Mouse (Mus musculus) lung, embryonic 16.5 days (tissue): ENCODE results near the gene Sipa1l2. TPM values are rescaled to one million over a fixed set of nuclear protein-coding genes. Genes with fewer than 3 reads are reported as not detected.

Experiments
- ATAC-seq: fragments of 200-750 bp; cut with Nextera tagmentation; 2 replicates; pipeline ENCODE4 v1.8.0; 2017; ENCODE audit warnings: low read depth, mild to moderate bottlenecking, moderate library complexity
- H3K27ac ChIP-seq: fragments of 300-500 bp; sonication (generic); 2 replicates; pipeline ENCODE4 v1.5.1; 2014; ENCODE audit warnings: mild to moderate bottlenecking, control low read depth, low read length
- H3K27me3 ChIP-seq: fragments of 300-500 bp; sonication (generic); 2 replicates; pipeline ENCODE4 v1.6.1; 2014; ENCODE audit warnings: low read depth, low read length, mixed read lengths; ENCODE audit not compliant: control insufficient read depth, insufficient read depth
- H3K36me3 ChIP-seq: fragments of 300-500 bp; sonication (generic); 2 replicates; pipeline ENCODE4 v1.6.1; 2014; ENCODE audit warnings: low read length; ENCODE audit not compliant: control insufficient read depth, insufficient read depth
- H3K4me1 ChIP-seq: fragments of 300-500 bp; sonication (generic); replicated peaks from 2 replicates; pipeline ENCODE4 v1.6.1; 2014; ENCODE audit warnings: low read length, mixed read lengths; ENCODE audit not compliant: control insufficient read depth, insufficient read depth
- H3K4me2 ChIP-seq: fragments of 300-500 bp; sonication (generic); 2 replicates; pipeline ENCODE4 v1.6.1; 2014; ENCODE audit warnings: low read depth, low read length, control low read depth
- H3K4me3 ChIP-seq: fragments of 300-500 bp; sonication (generic); 2 replicates; pipeline ENCODE4 v1.5.1; 2014; ENCODE audit warnings: mild to moderate bottlenecking, low read length, control low read depth
- H3K9ac ChIP-seq: fragments of 300-500 bp; sonication (generic); 2 replicates; pipeline ENCODE4 v1.6.1; 2014; ENCODE audit warnings: low read length, control low read depth
- H3K9me3 ChIP-seq: fragments of 300-500 bp; sonication (generic); 2 replicates; pipeline ENCODE4 v1.6.1; 2016; ENCODE audit warnings: low read length; ENCODE audit not compliant: control insufficient read depth
- WGBS: fragments of 180-500 bp; shearing (Covaris S2); extraction: QIAGEN DNeasy Blood & Tissue Kit; methylation state at CpG from one replicate; pipeline ENCODE4 v1.1.7; 2014; 5-methylcytosine and 5-hydroxymethylcytosine counted together
- polyA plus RNA-seq: library from polyadenylated mRNA; unstranded; fragments of >200 nt; fragmentation: Nextera tagmentation; extraction: Ambion mirVana; gene quantifications from 2 replicates; pipeline ENCODE4 v1.2.1, GENCODE M21; 2015

Gene Sipa1l2
- 13.3 and 14.2 TPM in 2 replicates for polyA plus RNA-seq

DNA sequence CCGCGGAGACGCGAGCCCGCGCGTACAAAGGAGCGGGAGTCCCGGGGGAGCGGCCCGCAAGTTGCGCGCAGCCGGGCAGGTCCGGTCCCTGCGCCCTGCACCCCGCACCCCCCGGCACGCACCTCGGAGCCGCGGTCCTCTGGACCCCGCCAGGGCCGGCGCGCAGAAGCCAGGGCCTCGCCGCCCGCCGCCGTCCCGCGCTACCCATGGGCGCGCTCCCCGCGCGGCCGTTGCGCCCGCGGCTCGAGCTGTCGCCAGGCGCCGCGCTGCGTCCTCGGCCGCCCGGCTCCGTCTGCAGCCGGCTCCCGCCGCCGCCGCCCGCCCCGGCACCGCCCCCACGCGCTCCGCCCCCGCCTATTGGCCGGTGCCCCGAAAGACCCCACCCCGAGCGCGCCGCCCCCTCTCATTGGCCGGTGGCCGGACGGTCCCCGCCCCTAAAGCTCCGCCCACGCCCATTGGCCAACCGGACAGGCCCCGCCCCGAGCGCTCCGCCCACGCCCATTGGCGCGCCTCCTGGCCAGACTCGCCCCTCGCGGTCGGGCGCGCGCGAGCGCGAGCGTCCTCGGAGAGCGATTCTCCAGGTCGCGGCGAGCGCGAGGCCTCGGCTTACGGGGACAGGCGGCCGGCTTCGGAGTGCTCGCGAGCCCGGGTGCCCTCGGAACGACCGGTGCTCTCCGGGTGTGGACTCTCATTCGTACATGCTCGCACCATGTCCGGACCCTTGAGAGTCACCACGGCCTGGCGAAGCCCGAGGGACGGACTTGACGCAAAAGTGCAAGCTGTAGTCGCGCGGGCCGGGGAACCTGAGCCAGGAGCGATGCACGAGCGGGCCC is at the start of gene Sipa1l2:
Gene Sipa1l2, minus strand, starts transcription at position 276 of the 833 bp plus-strand sequence.
- peak within 1 kb of the TSS; percentile 78 for H3K9ac ChIP-seq
- no peaks in the 10 kb centered on the region for H3K27me3 ChIP-seq
- ATAC-seq, result peak; percentile 94
- H3K36me3 ChIP-seq, result no peaks in the 10 kb centered on the region
- H3K27ac ChIP-seq, result peak within 1 kb of the TSS; percentile 70
- peaks cover 25% of the 10 kb centered on the region for H3K4me1 ChIP-seq
- H3K9me3 ChIP-seq, result peaks cover 3% of the 10 kb centered on the region; the same call in 1 of the 2 replicates
- peak within 1 kb of the TSS; percentile 76 for H3K4me2 ChIP-seq
- WGBS, result 0% methylated on average over 75 of the region's 129 CpGs
- H3K4me3 ChIP-seq, result peak within 1 kb of the TSS; percentile 83

DNA sequence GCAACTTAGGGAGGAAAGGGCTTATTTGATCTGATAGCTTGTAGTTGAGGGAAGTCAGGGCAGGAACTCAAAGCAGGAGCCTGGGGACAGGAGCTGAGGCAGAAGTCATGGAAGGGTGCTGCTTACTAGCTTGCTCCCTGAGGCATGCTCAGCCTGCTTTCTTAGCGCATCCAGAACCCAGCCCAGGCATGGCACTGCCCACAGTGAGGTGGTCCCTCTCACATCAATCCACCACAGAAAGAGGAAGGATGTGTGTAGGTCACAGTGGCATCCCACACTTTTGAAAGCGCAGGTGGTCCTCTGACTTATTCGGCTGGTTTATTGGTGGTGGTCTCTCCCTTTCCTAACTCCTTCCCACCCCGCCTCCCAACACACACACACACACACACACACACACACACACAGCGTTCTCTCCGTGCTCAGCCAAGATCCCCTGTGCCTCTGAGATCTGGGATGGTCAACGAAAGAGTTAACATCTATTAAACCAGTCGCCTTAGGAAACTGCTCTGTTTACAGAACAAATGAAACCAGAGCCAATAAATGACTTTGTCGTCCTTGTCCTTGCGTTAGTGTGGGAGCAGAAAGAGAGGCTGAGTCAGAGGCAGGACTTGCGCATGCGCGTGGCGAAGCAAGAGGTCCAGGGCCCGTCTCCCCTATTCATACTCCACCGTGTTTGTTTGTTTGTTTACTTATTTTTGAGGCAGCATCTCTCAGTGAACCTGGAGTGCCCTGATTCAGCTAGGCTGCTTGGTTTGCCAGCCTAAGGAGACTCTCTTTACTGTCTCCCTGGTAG is 49.1 kb upstream of the Sipa1l2 start:
- Histone ChIP-seq H3K27me3 (no peaks in the 10 kb centered on the region), H3K9ac (no peak overlapping the region), H3K4me1 (peaks cover 29% of the 10 kb centered on the region), H3K4me3 (no peak overlapping the region), H3K9me3 (no peaks in the 10 kb centered on the region), H3K4me2 (peak overlapping the region; percentile 17), H3K27ac (peak overlapping the region; percentile 7), H3K36me3 (no peaks in the 10 kb centered on the region)
- WGBS, result 37% methylated on average over 16 of the region's 16 CpGs
- peak; percentile 56 for ATAC-seq

DNA sequence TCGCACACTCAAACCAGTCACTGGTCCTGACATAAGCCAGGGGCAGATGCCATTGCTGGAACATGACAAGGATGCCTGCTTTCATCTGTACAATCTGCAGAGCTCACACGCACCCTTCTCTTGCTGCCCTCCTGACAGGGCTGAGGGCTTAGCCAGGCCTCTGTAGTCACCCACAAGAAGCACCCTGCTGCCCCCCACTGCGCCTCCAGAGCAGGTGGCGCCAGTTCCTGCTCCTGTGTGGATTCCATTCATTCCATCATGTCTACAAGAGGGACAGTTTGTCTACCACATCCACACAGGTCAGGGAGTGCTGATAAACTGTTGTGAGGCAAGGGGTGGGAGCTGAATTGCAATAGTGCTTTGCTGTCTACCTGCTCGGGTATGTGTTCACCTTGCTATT is 47.3 kb upstream of the Sipa1l2 start:
- no peaks in the 10 kb centered on the region for H3K36me3 ChIP-seq
- no peaks in the 10 kb centered on the region for H3K9me3 ChIP-seq
- H3K4me2 ChIP-seq, result no peak overlapping the region
- 0 out of 2 replicates have a peak overlapping the region, but pooled peaks have one; percentile 7 for H3K27ac ChIP-seq
- peak; percentile 24; the same call in 1 of the 2 replicates for ATAC-seq
- H3K4me3 ChIP-seq, result no peak overlapping the region
- WGBS, result 47% methylated on average over 5 of the region's 5 CpGs
- peaks cover 29% of the 10 kb centered on the region for H3K4me1 ChIP-seq
- H3K27me3 ChIP-seq, result no peaks in the 10 kb centered on the region
- H3K9ac ChIP-seq, result no peak overlapping the region

DNA sequence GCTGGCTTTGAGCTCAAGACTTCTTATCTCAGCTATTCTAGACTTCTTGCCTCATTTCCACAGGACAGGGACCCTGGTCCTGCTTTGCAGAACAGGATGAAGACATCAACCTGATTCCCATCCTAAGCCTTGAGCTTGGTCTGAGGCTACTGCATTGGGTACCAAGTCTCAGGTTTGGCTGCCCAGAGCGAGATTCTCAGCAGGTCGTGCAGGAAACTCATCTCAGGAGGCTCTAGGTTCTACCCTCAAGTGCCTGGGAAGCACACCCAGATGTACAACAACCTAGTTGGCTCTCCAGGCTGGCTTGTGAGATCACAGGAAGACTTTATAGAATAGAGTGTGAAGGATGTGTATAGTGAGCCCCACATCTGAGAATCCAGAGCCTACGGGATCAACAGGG is 46.4 kb upstream of the Sipa1l2 start:
- H3K27me3 ChIP-seq, result no peaks in the 10 kb centered on the region
- ATAC-seq, result no peak
- no peaks in the 10 kb centered on the region for H3K9me3 ChIP-seq
- 82% methylated on average over 3 of the region's 3 CpGs for WGBS
- H3K9ac ChIP-seq, result no peak overlapping the region
- no peak overlapping the region for H3K4me3 ChIP-seq
- no peak overlapping the region for H3K27ac ChIP-seq
- no peak overlapping the region for H3K4me2 ChIP-seq
- H3K4me1 ChIP-seq, result peaks cover 33% of the 10 kb centered on the region
- no peaks in the 10 kb centered on the region for H3K36me3 ChIP-seq

DNA sequence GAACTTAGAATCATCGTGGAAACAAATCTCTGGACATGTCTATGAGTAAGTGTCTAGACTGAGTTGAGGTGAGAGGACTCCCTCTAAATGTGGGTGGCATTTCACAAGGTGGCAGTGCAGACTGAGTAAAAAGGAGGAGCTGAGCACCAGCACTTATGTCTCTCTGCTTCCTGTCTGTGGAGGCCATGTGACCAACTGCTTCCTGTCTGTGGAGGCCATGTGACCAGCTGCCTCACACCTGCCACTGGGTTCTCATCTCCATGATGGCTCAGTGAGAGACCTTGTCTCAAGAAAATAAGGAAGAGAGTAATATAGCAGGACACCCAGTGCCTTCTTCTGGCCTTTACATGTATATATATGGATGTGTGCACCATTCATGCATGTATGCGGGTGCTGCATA is 43.9 kb upstream of the Sipa1l2 start:
- no peaks in the 10 kb centered on the region for H3K9me3 ChIP-seq
- no peaks in the 10 kb centered on the region for H3K36me3 ChIP-seq
- 91% methylated on average over 2 of the region's 2 CpGs for WGBS
- no peak overlapping the region for H3K4me3 ChIP-seq
- no peak overlapping the region for H3K9ac ChIP-seq
- no peak overlapping the region for H3K27ac ChIP-seq
- H3K4me1 ChIP-seq, result peaks cover 21% of the 10 kb centered on the region
- ATAC-seq, result no peak
- H3K27me3 ChIP-seq, result no peaks in the 10 kb centered on the region
- no peak overlapping the region for H3K4me2 ChIP-seq

DNA sequence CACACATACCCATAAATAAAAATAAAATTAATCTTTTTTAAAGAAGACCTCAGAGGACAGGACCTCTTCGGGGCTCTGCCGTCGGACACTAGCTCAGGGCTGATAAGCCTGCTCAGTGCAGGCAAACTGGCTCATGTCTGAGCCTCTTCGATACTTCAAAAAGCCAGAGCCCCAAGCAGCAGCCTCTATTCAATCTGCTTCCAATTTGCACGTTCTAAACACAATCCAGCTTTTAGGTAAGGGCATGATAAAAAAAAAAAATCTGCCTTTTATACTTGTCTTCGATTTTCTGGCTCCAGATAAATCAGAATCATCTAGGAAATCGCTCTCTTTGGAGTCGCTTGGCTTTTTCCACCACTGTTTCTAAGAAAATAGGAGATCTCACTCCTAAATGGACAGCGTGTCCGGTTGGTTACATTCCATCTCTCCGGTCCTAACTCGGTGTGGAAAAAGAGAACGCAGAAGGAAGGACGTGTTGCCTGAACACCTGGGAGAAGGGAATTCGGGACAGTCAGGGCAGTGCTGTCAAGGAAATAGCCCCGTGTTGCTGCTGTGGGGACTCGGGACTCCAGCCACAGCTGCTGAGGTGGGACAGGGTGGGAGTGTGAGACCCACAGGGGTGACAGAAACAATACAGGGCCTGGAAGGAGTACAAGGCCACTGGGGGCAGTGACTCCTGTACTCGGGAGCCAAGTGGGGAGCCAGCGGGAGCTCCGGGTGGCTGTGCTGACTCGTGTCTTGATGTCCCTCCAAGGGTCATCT is 42.4 kb upstream of the Sipa1l2 start:
- no peak overlapping the region for H3K27ac ChIP-seq
- H3K27me3 ChIP-seq, result no peaks in the 10 kb centered on the region
- peaks cover 10% of the 10 kb centered on the region for H3K4me1 ChIP-seq
- ATAC-seq, result no peak
- H3K9ac ChIP-seq, result no peak overlapping the region
- no peaks in the 10 kb centered on the region for H3K9me3 ChIP-seq
- H3K4me3 ChIP-seq, result no peak overlapping the region
- no peaks in the 10 kb centered on the region for H3K36me3 ChIP-seq
- WGBS, result 71% methylated on average over 21 of the region's 21 CpGs
- no peak overlapping the region for H3K4me2 ChIP-seq

DNA sequence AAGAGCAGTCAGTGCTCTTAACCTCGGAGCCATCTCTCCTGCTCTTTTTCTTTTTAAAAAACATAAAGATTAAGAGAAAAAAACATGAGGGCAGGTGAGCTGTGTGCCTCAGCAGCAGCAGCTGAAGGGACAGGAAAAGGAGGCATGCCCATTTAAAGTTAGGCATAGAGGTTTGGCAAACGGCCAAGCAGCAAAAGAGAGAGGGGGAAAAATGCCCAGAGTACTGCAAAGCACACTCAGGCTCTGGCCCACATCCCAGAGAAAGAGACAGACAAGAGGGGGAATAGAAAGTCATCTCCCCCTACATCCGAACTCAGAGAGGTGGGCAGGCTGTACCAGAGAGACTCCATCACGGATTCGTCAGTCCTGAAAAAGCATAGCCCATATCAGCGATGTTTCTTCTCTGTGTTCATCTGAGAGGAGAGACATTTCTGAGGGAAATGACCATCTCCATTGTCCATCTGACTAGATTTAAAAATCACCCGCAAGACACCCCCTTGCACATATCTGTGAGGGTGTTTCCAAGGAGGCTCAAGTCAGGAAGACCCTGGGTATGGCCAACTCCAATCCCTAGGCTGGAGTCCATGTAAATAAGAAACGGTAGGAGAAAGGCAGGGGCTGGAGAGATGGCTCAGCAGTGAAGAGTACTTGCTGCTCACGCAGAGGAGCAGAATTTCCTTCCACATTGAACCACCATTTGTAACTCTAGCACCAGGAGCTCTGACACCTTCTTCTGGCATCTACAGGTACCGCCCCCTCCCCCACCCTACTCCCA is 41.6 kb upstream of the Sipa1l2 start:
- Histone ChIP-seq H3K9ac (no peak overlapping the region), H3K4me3 (no peak overlapping the region), H3K4me1 (peaks cover 7% of the 10 kb centered on the region), H3K36me3 (no peaks in the 10 kb centered on the region), H3K27me3 (no peaks in the 10 kb centered on the region), H3K27ac (no peak overlapping the region), H3K4me2 (no peak overlapping the region), H3K9me3 (no peaks in the 10 kb centered on the region)
- WGBS, result 64% methylated on average over 10 of the region's 10 CpGs
- ATAC-seq, result no peak

DNA sequence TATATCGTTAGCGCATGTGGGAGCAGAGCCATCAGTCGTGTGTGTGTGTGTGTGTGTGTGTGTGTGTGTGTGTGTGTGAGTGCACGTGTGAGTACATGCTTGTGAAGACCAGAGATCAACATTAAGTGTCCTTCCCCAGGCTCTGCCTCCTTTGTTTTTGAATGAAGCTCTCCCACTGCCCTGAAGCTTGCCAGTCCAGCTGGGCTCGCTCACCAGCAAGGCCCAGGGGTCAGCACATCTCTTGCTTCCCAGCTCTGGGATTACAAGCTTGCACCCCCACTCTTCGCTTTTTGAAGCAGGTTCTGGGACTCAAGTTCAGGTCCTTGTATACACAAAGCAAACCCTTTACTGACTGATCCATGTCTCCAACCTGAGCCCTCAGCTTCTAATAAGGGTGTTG is 40.1 kb upstream of the Sipa1l2 start:
- 58% methylated on average over 6 of the region's 6 CpGs for WGBS
- Histone ChIP-seq H3K9ac (no peak overlapping the region), H3K27ac (no peak overlapping the region), H3K9me3 (no peaks in the 10 kb centered on the region), H3K4me3 (no peak overlapping the region), H3K27me3 (no peaks in the 10 kb centered on the region), H3K4me2 (no peak overlapping the region), H3K36me3 (no peaks in the 10 kb centered on the region), H3K4me1 (peaks cover 7% of the 10 kb centered on the region)
- ATAC-seq, result peak; percentile 65
